Mouse (Mus musculus): Measurements from ENCODE around the gene Fam71b. TPM values are rescaled to one million over a fixed set of nuclear protein-coding genes. Genes with fewer than 3 reads are reported as not detected.

The Fam71b gene
- polyA plus RNA-seq, 1 experiment from 2014 or later = not detected

Other genes with a start within 250 kb of the Fam71b start
- 7.1 and 9.5 TPM in 2 replicates for gene Nipal4, start 230.1 kb upstream of the Fam71b start, polyA plus RNA-seq (2015; fragmentation: Nextera tagmentation; extraction: Ambion mirVana)
- gene Fndc9, start 161.0 kb upstream of the Fam71b start, polyA plus RNA-seq (2015; fragmentation: Nextera tagmentation; extraction: Ambion mirVana) = 2.9 and 3.4 TPM in 2 replicates
- 10.8 and 14.2 TPM in 2 replicates for gene Cyfip2, start 83.7 kb upstream of the Fam71b start, polyA plus RNA-seq (2015; fragmentation: Nextera tagmentation; extraction: Ambion mirVana)
- 0.21 and 0.33 TPM in 2 replicates for gene Itk, start 7.0 kb upstream of the Fam71b start, polyA plus RNA-seq (2015; fragmentation: Nextera tagmentation; extraction: Ambion mirVana)
- gene Med7, start 40.4 kb downstream of the Fam71b start, polyA plus RNA-seq (2015; fragmentation: Nextera tagmentation; extraction: Ambion mirVana) = 68.6 and 69.4 TPM in 2 replicates
- 0.21 TPM in 2 replicates for gene Havcr2, start 58.4 kb downstream of the Fam71b start, polyA plus RNA-seq (2015; fragmentation: Nextera tagmentation; extraction: Ambion mirVana)
- not detected in 2 replicates for gene Gm12169, start 127.7 kb downstream of the Fam71b start, polyA plus RNA-seq (2015; fragmentation: Nextera tagmentation; extraction: Ambion mirVana)
- not detected in 2 replicates for gene BC053393, start 175.0 kb downstream of the Fam71b start, polyA plus RNA-seq (2015; fragmentation: Nextera tagmentation; extraction: Ambion mirVana)
- not detected in 2 replicates for gene Dppa1, start 232.7 kb downstream of the Fam71b start, polyA plus RNA-seq (2015; fragmentation: Nextera tagmentation; extraction: Ambion mirVana)

Data from embryonic facial prominence, embryonic 15.5 days (tissue).